Mouse (Mus musculus): ENCODE results near the gene Ing2. TPM values are rescaled to one million over a fixed set of nuclear protein-coding genes. Genes with fewer than 3 reads are reported as not detected.

Ing2 gene
- polyA plus RNA-seq, 1 experiment from 2014 or later: 8.9 TPM

DNA sequence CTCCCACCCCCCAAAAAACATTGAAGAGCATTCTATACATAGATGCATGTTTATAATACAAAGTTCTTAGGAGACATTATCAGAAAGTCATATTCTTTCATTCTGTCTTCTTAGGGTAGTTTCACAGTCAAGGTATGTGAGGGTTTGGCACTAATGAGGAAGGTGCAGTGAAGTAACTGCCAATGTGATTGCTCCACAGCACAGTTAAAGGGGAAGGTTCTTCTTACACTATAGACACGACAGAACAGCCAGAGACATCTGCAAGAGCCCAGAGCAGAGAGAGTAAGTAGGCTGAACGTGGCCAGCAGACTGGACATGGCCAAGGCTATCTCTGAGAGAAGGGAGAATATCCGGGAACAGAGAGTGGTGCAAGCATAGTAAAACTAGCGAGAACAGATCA is 38.2 kb downstream of the Ing2 start:
- no peaks in the 10 kb centered on the region for H3K27me3 ChIP-seq
- 64% methylated on average over 4 of the region's 4 CpGs for WGBS
- H3K9ac ChIP-seq (replicated peaks): no peak overlapping the region
- ATAC-seq: no peak
- H3K4me3 ChIP-seq (replicated peaks): no peak overlapping the region
- H3K4me1 ChIP-seq (replicated peaks): 0 out of 2 replicates have a peak, but pooled peaks cover 3% of the 10 kb centered on the region
- H3K9me3 ChIP-seq: no peaks in the 10 kb centered on the region
- no peaks in the 10 kb centered on the region for H3K36me3 ChIP-seq
- no peak overlapping the region for H3K27ac ChIP-seq
- no peak overlapping the region for H3K4me2 ChIP-seq (replicated peaks)

DNA sequence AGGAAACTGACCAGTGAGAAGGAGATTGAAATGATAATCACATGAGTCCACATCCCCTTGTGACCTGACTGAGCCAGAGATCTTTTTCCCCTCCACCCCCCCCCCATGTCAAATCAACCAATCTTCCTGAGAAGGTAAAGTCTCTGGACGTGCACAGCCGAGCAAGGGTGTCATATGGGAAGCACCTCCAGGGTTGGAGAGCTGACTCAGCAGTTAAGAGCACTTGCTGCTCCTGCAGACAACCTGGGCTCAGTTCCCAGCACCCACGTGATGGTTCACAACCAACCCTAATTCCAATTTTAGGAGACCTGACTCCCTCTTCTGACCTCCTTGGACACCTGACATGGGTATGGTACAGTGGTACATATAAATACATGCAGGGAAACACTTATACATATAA is 39.3 kb downstream of the Ing2 start:
- Histone ChIP-seq H3K27me3 (no peaks in the 10 kb centered on the region), H3K9me3 (0 out of 2 replicates have a peak, but pooled peaks cover 3% of the 10 kb centered on the region), H3K4me3 (replicated peaks) (no peak overlapping the region), H3K4me1 (replicated peaks) (0 out of 2 replicates have a peak, but pooled peaks cover 3% of the 10 kb centered on the region), H3K4me2 (replicated peaks) (peak overlapping the region; percentile 23; the same call in 1 of the 2 replicates), H3K36me3 (no peaks in the 10 kb centered on the region), H3K9ac (replicated peaks) (no peak overlapping the region), H3K27ac (no peak overlapping the region)
- ATAC-seq: no peak
- WGBS: 68% methylated on average over 3 of the region's 3 CpGs

DNA sequence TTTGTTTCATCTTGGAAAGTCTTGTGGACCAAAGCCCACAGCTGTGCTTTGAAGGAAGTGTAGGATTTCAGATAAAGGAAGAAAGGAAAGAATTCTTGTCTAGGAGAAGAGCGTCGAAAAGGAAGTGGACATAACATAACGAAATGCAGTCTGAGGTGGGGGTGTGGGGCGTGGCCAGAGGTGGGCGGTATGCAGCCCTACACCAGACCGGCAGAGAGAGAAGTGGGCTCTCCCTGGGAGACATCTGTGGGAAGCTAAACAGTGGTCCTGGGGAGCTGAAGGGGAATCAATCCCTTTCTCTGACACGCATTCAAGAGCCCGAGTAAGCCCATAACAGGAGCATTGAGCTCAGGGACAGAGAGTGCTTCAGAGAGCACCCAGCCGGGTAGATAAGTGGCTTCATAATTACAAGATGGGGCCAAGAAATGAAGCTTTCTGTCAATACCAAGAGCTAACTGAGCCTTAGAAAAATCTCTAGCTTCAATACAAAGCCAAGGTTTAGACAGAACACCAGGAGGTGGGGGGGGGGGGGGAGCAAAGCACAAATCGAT is 40.5 kb downstream of the Ing2 start:
- no peak overlapping the region for H3K27ac ChIP-seq
- ATAC-seq: peak; percentile 63; the same call in 1 of the 2 replicates
- no peak overlapping the region for H3K4me2 ChIP-seq (replicated peaks)
- WGBS: 47% methylated on average over 10 of the region's 10 CpGs
- no peaks in the 10 kb centered on the region for H3K27me3 ChIP-seq
- no peak overlapping the region for H3K9ac ChIP-seq (replicated peaks)
- H3K36me3 ChIP-seq: no peaks in the 10 kb centered on the region
- H3K9me3 ChIP-seq: 0 out of 2 replicates have a peak, but pooled peaks cover 5% of the 10 kb centered on the region
- H3K4me3 ChIP-seq (replicated peaks): no peak overlapping the region
- H3K4me1 ChIP-seq (replicated peaks): 0 out of 2 replicates have a peak, but pooled peaks cover 3% of the 10 kb centered on the region

DNA sequence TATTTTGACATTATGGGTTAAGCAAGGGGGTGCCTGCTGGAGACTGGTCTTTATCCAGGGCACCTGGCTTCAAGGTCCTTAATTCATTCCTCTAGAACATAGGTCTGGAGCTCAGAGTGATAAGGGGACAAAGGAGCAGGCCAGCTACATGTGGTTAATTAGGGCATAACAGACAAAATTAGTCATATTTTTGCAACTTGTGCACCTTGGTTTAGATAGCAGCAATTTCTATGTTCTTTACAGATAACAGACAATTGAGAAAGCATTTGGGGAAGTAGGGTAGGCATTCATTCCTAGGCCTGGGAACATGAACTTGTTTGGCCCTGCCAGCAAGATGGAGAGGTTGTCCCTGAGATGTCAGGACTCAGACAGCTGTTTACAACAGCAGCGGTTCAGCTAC is 54.2 kb downstream of the Ing2 start:
- WGBS: 100% methylated on average over 1 of the region's 1 CpGs
- Histone ChIP-seq H3K27ac (no peak overlapping the region), H3K4me3 (replicated peaks) (no peak overlapping the region), H3K9ac (replicated peaks) (no peak overlapping the region), H3K9me3 (peaks cover 3% of the 10 kb centered on the region; the same call in 1 of the 2 replicates), H3K4me1 (replicated peaks) (no peaks in the 10 kb centered on the region), H3K36me3 (no peaks in the 10 kb centered on the region), H3K4me2 (replicated peaks) (no peak overlapping the region), H3K27me3 (no peaks in the 10 kb centered on the region)
- ATAC-seq: no peak

Other genes starting within 250 kb of the Ing2 start
- gene Stox2, start 229.2 kb downstream of the Ing2 start, polyA plus RNA-seq (2015; fragmentation: Nextera tagmentation; extraction: Ambion mirVana): 45.9 and 46.1 TPM in 2 replicates
- 41.7 and 42.4 TPM in 2 replicates for gene Trappc11, start 142.1 kb downstream of the Ing2 start, polyA plus RNA-seq (2015; fragmentation: Nextera tagmentation; extraction: Ambion mirVana)
- gene Rwdd4a, start 141.9 kb downstream of the Ing2 start, polyA plus RNA-seq (2015; fragmentation: Nextera tagmentation; extraction: Ambion mirVana): 37.1 and 39.7 TPM in 2 replicates
- gene Cdkn2aip, start 38.4 kb upstream of the Ing2 start, polyA plus RNA-seq (2015; fragmentation: Nextera tagmentation; extraction: Ambion mirVana): 44.3 and 45.7 TPM in 2 replicates
- gene Cldn24, start 146.6 kb upstream of the Ing2 start, polyA plus RNA-seq (2015; fragmentation: Nextera tagmentation; extraction: Ambion mirVana): not detected in 2 replicates
- gene Cldn22, start 148.9 kb upstream of the Ing2 start, polyA plus RNA-seq (2015; fragmentation: Nextera tagmentation; extraction: Ambion mirVana): not detected in 2 replicates

All from midbrain, embryonic 13.5 days (tissue).